In genomic region chr9:22132220-22132619, GRCm38 (mm10) we compare ENCODE assay signal across 9 mouse cellular contexts. TPM values are rescaled to one million over a fixed set of nuclear protein-coding genes. Genes with fewer than 3 reads are reported as not detected.
A peak's percentile ranks its signal among the peaks of the same experiment; 100 is the strongest.
DNase-seq lines count a peak whose midpoint lies in the region; ATAC-seq and TF ChIP-seq lines count a peak whose summit lies in the region.
"Had no signal": no experiment of that assay in that cellular context is flagged by ENCODE, and none has a peak within 500 bp of the region (broad histone marks: within the 10 kb centered on the region; RNA-seq: fewer than 3 reads in every experiment).

No protein-coding gene starts in this region.

- no peak overlapping the region for H3K9ac ChIP-seq in kidney, postnatal 0 days (ENCODE audit: low read depth, low read length)
- H3K9ac ChIP-seq in midbrain, embryonic 13.5 days (replicated peaks), result no peak overlapping the region

- H3K27ac ChIP-seq in kidney, postnatal 0 days, result no peak overlapping the region
- H3K27ac ChIP-seq in midbrain, embryonic 13.5 days, result no peak overlapping the region

- no peaks in the 10 kb centered on the region for H3K9me3 ChIP-seq in kidney, postnatal 0 days (replicated peaks; ENCODE audit: low read length)
- no peaks in the 10 kb centered on the region for H3K9me3 ChIP-seq in midbrain, embryonic 13.5 days

- no peak for ATAC-seq in kidney, postnatal 0 days (replicated peaks; ENCODE audit: low FRiP score, low read depth)
- ATAC-seq in midbrain, embryonic 13.5 days, result no peak

- H3K4me3 ChIP-seq in kidney, postnatal 0 days (replicated peaks; ENCODE audit: low read depth, low read length), result peak overlapping the region; percentile 30; the same call in 1 of the 2 replicates
- H3K4me3 ChIP-seq in midbrain, embryonic 13.5 days (replicated peaks), result no peak overlapping the region
- H3K4me3 ChIP-seq: myocyte had no signal

- H3K4me1 ChIP-seq in kidney, postnatal 0 days (replicated peaks; ENCODE audit: insufficient read depth, low read length), result peaks cover 9% of the 10 kb centered on the region; the same call in 1 of the 2 replicates
- peaks cover 16% of the 10 kb centered on the region for H3K4me1 ChIP-seq in midbrain, embryonic 13.5 days (replicated peaks)

- DNase-seq in kidney, postnatal 0 days (ENCODE audit: low spot score), result no peak
- DNase-seq in kidney, postnatal 36 days, result no peak
- DNase-seq in ZHBTc4 (ENCODE audit: low read depth, low spot score), result peak; percentile 39
- peak; percentile 73 for DNase-seq in induced T-regulatory cell, adult 2 months (ENCODE audit: low read depth)
- no peak for DNase-seq in adrenal gland, postnatal 4 days (ENCODE audit: low spot score in 2 of 2)
- DNase-seq in natural killer cell, adult 2 months (ENCODE audit: low spot score in 2 of 2), result no peak
- no peak for DNase-seq in lung, adult 18-20 months

- no peak for TF ChIP-seq CTCF in kidney, postnatal 0 days (IDR thresholded peaks at IDR 0.05; ENCODE audit: low read depth)

- WGBS in kidney, postnatal 0 days, result 51% methylated on average over 11 of the region's 11 CpGs
- 60% methylated on average over 11 of the region's 11 CpGs for WGBS in midbrain, embryonic 13.5 days

- peak overlapping the region; percentile 65; the same call in 1 of the 2 replicates for H3K4me2 ChIP-seq in kidney, postnatal 0 days (ENCODE audit: low read length)
- peak overlapping the region; percentile 34 for H3K4me2 ChIP-seq in midbrain, embryonic 13.5 days (replicated peaks)

- H3K36me3 ChIP-seq in kidney, postnatal 0 days (ENCODE audit: insufficient read depth, low read length), result no peaks in the 10 kb centered on the region
- no peaks in the 10 kb centered on the region for H3K36me3 ChIP-seq in midbrain, embryonic 13.5 days

- H3K27me3 ChIP-seq in kidney, postnatal 0 days (ENCODE audit: insufficient read depth, low read length), result 0 out of 2 replicates have a peak, but pooled peaks cover 4% of the 10 kb centered on the region
- H3K27me3 ChIP-seq in midbrain, embryonic 13.5 days, result peaks cover 40% of the 10 kb centered on the region

RNA-seq across cellular contexts. Expression of gene Acp5, which starts 3.3 kb away (rescaled TPM):
- polyA plus RNA-seq in kidney, postnatal 0 days (2015; fragmentation: Nextera tagmentation; extraction: Ambion mirVana), result 6.2 and 6.3 TPM in 2 replicates
- 0.42 and 0.64 TPM in 2 replicates for polyA plus RNA-seq in midbrain, embryonic 13.5 days (2015; fragmentation: Nextera tagmentation; extraction: Ambion mirVana)
- total RNA-seq in adrenal gland, postnatal 4 days (2021), result 10 to 100 TPM; 12.9 to 13.0 TPM

RNA-seq across cellular contexts. Expression of gene Elof1, which starts 15.2 kb away (rescaled TPM):
- polyA plus RNA-seq in kidney, postnatal 0 days (2015; fragmentation: Nextera tagmentation; extraction: Ambion mirVana), result 160 and 172 TPM in 2 replicates
- polyA plus RNA-seq in midbrain, embryonic 13.5 days (2015; fragmentation: Nextera tagmentation; extraction: Ambion mirVana), result 185 and 190 TPM in 2 replicates
- total RNA-seq in adrenal gland, postnatal 4 days (2021), result 10 to 100 TPM; 74.2 to 78.4 TPM

RNA-seq across cellular contexts. Expression of gene Pigyl, which starts 24.4 kb away (rescaled TPM):
- polyA plus RNA-seq in kidney, postnatal 0 days (2015; fragmentation: Nextera tagmentation; extraction: Ambion mirVana), result 102 and 111 TPM in 2 replicates
- polyA plus RNA-seq in midbrain, embryonic 13.5 days (2015; fragmentation: Nextera tagmentation; extraction: Ambion mirVana), result 79.4 and 88.3 TPM in 2 replicates
- total RNA-seq in adrenal gland, postnatal 4 days (2021), result 10 to 100 TPM; 55.8 to 62.3 TPM

RNA-seq across cellular contexts. Expression of gene Cnn1, which starts 33.2 kb away (rescaled TPM):
- 27.9 and 30.8 TPM in 2 replicates for polyA plus RNA-seq in kidney, postnatal 0 days (2015; fragmentation: Nextera tagmentation; extraction: Ambion mirVana)
- 1.7 and 2.0 TPM in 2 replicates for polyA plus RNA-seq in midbrain, embryonic 13.5 days (2015; fragmentation: Nextera tagmentation; extraction: Ambion mirVana)
- total RNA-seq in adrenal gland, postnatal 4 days (2021), result 1 to 10 TPM in 1 of 2 experiments, under 1 TPM in 1; 0.81 to 1.6 TPM

RNA-seq across cellular contexts. Expression of gene Ecsit, which starts 47.0 kb away (rescaled TPM):
- polyA plus RNA-seq in kidney, postnatal 0 days (2015; fragmentation: Nextera tagmentation; extraction: Ambion mirVana), result 56.2 and 61.3 TPM in 2 replicates
- polyA plus RNA-seq in midbrain, embryonic 13.5 days (2015; fragmentation: Nextera tagmentation; extraction: Ambion mirVana), result 44.3 and 50.3 TPM in 2 replicates
- 10 to 100 TPM; 37.4 to 39.2 TPM for total RNA-seq in adrenal gland, postnatal 4 days (2021)

Comparison
In these comparisons a context has a peak if more than half of its experiments do, and no peak if none do; other contexts are left out.
1. DNase-seq: peak in ZHBTc4 (single experiment) and induced T-regulatory cell, adult 2 months (single experiment); none in kidney, postnatal 0 days (single experiment), kidney, postnatal 36 days (0 of 2), adrenal gland, postnatal 4 days (0 of 2), natural killer cell, adult 2 months (0 of 2) and lung, adult 18-20 months (0 of 2).